8 mouse cellular contexts compared by ENCODE assay signal in genomic region chr2:26237290-26237782, GRCm38 (mm10). TPM values are rescaled to one million over a fixed set of nuclear protein-coding genes. Genes with fewer than 3 reads are reported as not detected.
DNase-seq lines count a peak whose midpoint lies in the region; ATAC-seq lines count a peak whose summit lies in the region.

Qsox2 (minus strand) TSS chr2:26237525.

- under 1% methylated on average over 36 of the region's 36 CpGs for WGBS in heart, embryonic 13.5 days
- WGBS in liver, embryonic 12.5 days (ENCODE audit: insufficient replicate concordance), result 2% methylated on average over 36 of the region's 36 CpGs
- WGBS in stomach, embryonic 15.5 days, result under 1% methylated on average over 35 of the region's 36 CpGs

- H3K4me1 ChIP-seq in brown adipose tissue, adult 24 weeks (ENCODE audit: control insufficient read depth, insufficient read depth, insufficient read length, low read length), result no peaks in the 10 kb centered on the region
- H3K4me1 ChIP-seq in heart, embryonic 13.5 days, result peaks cover 35% of the 10 kb centered on the region
- peaks cover 36% of the 10 kb centered on the region for H3K4me1 ChIP-seq in liver, embryonic 12.5 days
- peaks cover 22% of the 10 kb centered on the region for H3K4me1 ChIP-seq in stomach, embryonic 15.5 days

- no peak within 1 kb of the TSS for H3K27ac ChIP-seq in brown adipose tissue, adult 24 weeks (replicated peaks; ENCODE audit: low read depth, low read length)
- peak within 1 kb of the TSS; percentile 67 for H3K27ac ChIP-seq in heart, embryonic 13.5 days (replicated peaks)
- peak within 1 kb of the TSS; percentile 79 for H3K27ac ChIP-seq in liver, embryonic 12.5 days
- H3K27ac ChIP-seq in stomach, embryonic 15.5 days, result peak within 1 kb of the TSS; percentile 86

- H3K4me2 ChIP-seq in heart, embryonic 13.5 days, result peak within 1 kb of the TSS; percentile 95
- H3K4me2 ChIP-seq in liver, embryonic 12.5 days, result peak within 1 kb of the TSS; percentile 91
- H3K4me2 ChIP-seq in stomach, embryonic 15.5 days, result peak within 1 kb of the TSS; percentile 85

- peak within 1 kb of the TSS; percentile 72 for H3K4me3 ChIP-seq in brown adipose tissue, adult 24 weeks (ENCODE audit: insufficient read depth, low read depth, low read length)
- H3K4me3 ChIP-seq in heart, embryonic 13.5 days, result peak within 1 kb of the TSS; percentile 78
- H3K4me3 ChIP-seq in liver, embryonic 12.5 days, result peak within 1 kb of the TSS; percentile 85
- H3K4me3 ChIP-seq in stomach, embryonic 15.5 days (replicated peaks), result peak within 1 kb of the TSS; percentile 92

- peak; percentile 87 for ATAC-seq in heart, embryonic 13.5 days (ENCODE audit: extremely low read depth, insufficient number of reproducible peaks, low FRiP score, low TSS enrichment)
- ATAC-seq in liver, embryonic 12.5 days, result peak; percentile 87
- ATAC-seq in stomach, embryonic 15.5 days (ENCODE audit: insufficient read depth, low FRiP score, low read depth), result peak; percentile 82

- H3K9me3 ChIP-seq in heart, embryonic 13.5 days, result no peaks in the 10 kb centered on the region
- H3K9me3 ChIP-seq in liver, embryonic 12.5 days (replicated peaks), result no peaks in the 10 kb centered on the region
- H3K9me3 ChIP-seq in stomach, embryonic 15.5 days, result no peaks in the 10 kb centered on the region

- no peaks in the 10 kb centered on the region for H3K36me3 ChIP-seq in heart, embryonic 13.5 days
- peaks cover 4% of the 10 kb centered on the region for H3K36me3 ChIP-seq in liver, embryonic 12.5 days
- H3K36me3 ChIP-seq in stomach, embryonic 15.5 days, result no peaks in the 10 kb centered on the region

- H3K27me3 ChIP-seq in heart, embryonic 13.5 days (replicated peaks), result no peaks in the 10 kb centered on the region
- H3K27me3 ChIP-seq in liver, embryonic 12.5 days (replicated peaks), result peaks cover 16% of the 10 kb centered on the region
- H3K27me3 ChIP-seq in stomach, embryonic 15.5 days (replicated peaks), result no peaks in the 10 kb centered on the region

- DNase-seq in CD4-positive, CD25-positive, alpha-beta regulatory T cell, adult 2 months (ENCODE audit: low read depth, low spot score), result peak; percentile 92
- peak; percentile 28 for DNase-seq in fat pad, adult 2 months (ENCODE audit: extremely low read depth, low read depth, low spot score)
- DNase-seq in kidney, postnatal 10 days, result peak; percentile 99
- peak; percentile 78 to 84 for DNase-seq in natural killer cell, adult 2 months (ENCODE audit: low spot score in 2 of 2)

- peak within 1 kb of the TSS; percentile 90 for H3K9ac ChIP-seq in heart, embryonic 13.5 days
- peak within 1 kb of the TSS; percentile 89 for H3K9ac ChIP-seq in liver, embryonic 12.5 days
- H3K9ac ChIP-seq in stomach, embryonic 15.5 days, result peak within 1 kb of the TSS; percentile 84

RNA-seq across cellular contexts. Expression of gene Qsox2, which starts in this region (rescaled TPM):
- polyA plus RNA-seq in brown adipose tissue, adult 24 weeks (2012; ENCODE audit: insufficient read depth, insufficient read length, missing spikeins), result 4.3 and 5.2 TPM in 2 replicates
- 11.3 and 11.6 TPM in 2 replicates for polyA plus RNA-seq in heart, embryonic 13.5 days (2015; fragmentation: Nextera tagmentation; extraction: Ambion mirVana)
- polyA plus RNA-seq in liver, embryonic 12.5 days (2016; fragmentation: Nextera tagmentation; extraction: Ambion mirVana), result 11.6 and 11.7 TPM in 2 replicates
- 26.1 and 32.4 TPM in 2 replicates for polyA plus RNA-seq in stomach, embryonic 15.5 days (2015; fragmentation: Nextera tagmentation; extraction: Ambion mirVana)

Comparison
In these comparisons a context has a peak if more than half of its experiments do, and no peak if none do; other contexts are left out.
1. DNase-seq: peak in every context shown above with its lines; median percentile 99 in kidney, postnatal 10 days; 92 in CD4-positive, CD25-positive, alpha-beta regulatory T cell, adult 2 months; 81 in natural killer cell, adult 2 months; 28 in fat pad, adult 2 months.